Mouse (Mus musculus) bone marrow macrophage, adult 2 months (primary cell): ENCODE measurements around the gene Ms4a18.

Experiments
- CTCF ChIP-seq: IDR thresholded peaks from 2 replicates; pipeline ENCODE4 v1.5.1; 2012; ENCODE audit warnings: low read depth, mild to moderate bottlenecking, low read length, moderate library complexity
- POLR2A ChIP-seq: IDR thresholded peaks from 2 replicates; pipeline ENCODE4 v1.6.1; 2012; ENCODE audit warnings: mild to moderate bottlenecking, low read depth, low read length, borderline replicate concordance

- TF ChIP-seq POLR2A (no peak), CTCF (no peak)
Measured at GRCm38 (mm10) chr19:10972660-10973059, 45.2 kb downstream of the Ms4a18 start.
